Mouse (Mus musculus): Measurements from ENCODE around the gene Olfm3.

The Olfm3 gene

GRCm38 (mm10) chr3:115081371-115081770 is 177.5 kb downstream of the Olfm3 start:
- DNase-seq, result no peak

GRCm38 (mm10) chr3:115082947-115083346 is 179.1 kb downstream of the Olfm3 start:
- DNase-seq, result no peak

- no peak for DNase-seq
These were observed 184.4 kb downstream of the Olfm3 start for GRCm38 (mm10) chr3:115088281-115088680.

- no peak for DNase-seq
These were observed 186.8 kb downstream of the Olfm3 start for GRCm38 (mm10) chr3:115090670-115091069.

GRCm38 (mm10) chr3:115095496-115095895 is 191.6 kb downstream of the Olfm3 start:
- DNase-seq, result no peak

GRCm38 (mm10) chr3:115099590-115099989 is 195.7 kb downstream of the Olfm3 start:
- no peak for DNase-seq

- DNase-seq, result no peak
These were observed 200.4 kb downstream of the Olfm3 start for GRCm38 (mm10) chr3:115104155-115104801.

- DNase-seq, result no peak
These were observed 201.1 kb downstream of the Olfm3 start for GRCm38 (mm10) chr3:115104802-115105493.

GRCm38 (mm10) chr3:115145722-115146121 is 241.8 kb downstream of the Olfm3 start:
- no peak for DNase-seq

- DNase-seq, result no peak
These were observed 242.4 kb downstream of the Olfm3 start for GRCm38 (mm10) chr3:115146244-115146643.

GRCm38 (mm10) chr3:115158903-115159473 is 255.1 kb downstream of the Olfm3 start:
- no peak for DNase-seq

- DNase-seq, result no peak
These were observed 270.7 kb downstream of the Olfm3 start for GRCm38 (mm10) chr3:115174625-115175024.
